ENCODE assay signal across 16 mouse cellular contexts in the genomic region with DNA sequence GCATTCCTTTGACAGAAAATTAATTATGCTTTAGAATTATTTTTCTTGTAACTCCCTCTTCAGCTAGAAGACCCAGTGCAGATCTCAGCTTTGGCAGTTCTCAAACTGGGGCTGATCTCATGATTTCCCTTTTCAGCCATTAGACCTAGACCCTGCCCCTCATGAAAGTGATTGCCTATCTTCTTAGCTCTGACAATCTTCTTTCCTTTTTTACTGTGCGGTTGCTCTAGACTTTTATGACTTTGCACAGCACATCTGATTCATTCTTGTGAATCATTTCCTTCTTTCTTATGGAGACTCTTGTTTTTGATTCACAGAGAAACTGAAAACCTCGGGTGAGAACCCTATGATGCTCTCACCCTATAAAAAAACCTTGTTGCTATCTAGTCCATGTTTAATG.
"Had no signal": no experiment of that assay in that cellular context is flagged by ENCODE, and none has a peak within 500 bp of the region (broad histone marks: within the 10 kb centered on the region; RNA-seq: fewer than 3 reads in every experiment).

No protein-coding gene starts in this region.

- H3K4me3 ChIP-seq: neural tube, embryonic 12.5 days; neural tube, embryonic 13.5 days; neural tube, embryonic 15.5 days; stomach, embryonic 15.5 days had no signal

- H3K27me3 ChIP-seq: neural tube, embryonic 12.5 days; neural tube, embryonic 13.5 days; neural tube, embryonic 15.5 days; stomach, embryonic 15.5 days had no signal

- DNase-seq: retina, postnatal 1 day; right cerebral cortex, adult 18-20 months; right cerebral cortex, postnatal 14 days; right cerebral cortex, postnatal 25 days; spleen, adult 18-20 months; thymus, adult 18-20 months; thymus, adult 2 months; thymus, postnatal 14 days; thymus, postnatal 25 days; thymus, postnatal 36 days; thymus, postnatal 4 days had no signal

- H3K4me2 ChIP-seq: neural tube, embryonic 12.5 days; neural tube, embryonic 13.5 days; neural tube, embryonic 15.5 days; stomach, embryonic 15.5 days had no signal

- H3K4me1 ChIP-seq: neural tube, embryonic 12.5 days; neural tube, embryonic 13.5 days; neural tube, embryonic 15.5 days; stomach, embryonic 15.5 days had no signal

- H3K9me3 ChIP-seq: neural tube, embryonic 12.5 days; neural tube, embryonic 13.5 days; neural tube, embryonic 15.5 days; stomach, embryonic 15.5 days had no signal

- H3K27ac ChIP-seq: neural tube, embryonic 12.5 days; neural tube, embryonic 13.5 days; neural tube, embryonic 15.5 days; stomach, embryonic 15.5 days; stomach, postnatal 0 days had no signal

- H3K9ac ChIP-seq: neural tube, embryonic 12.5 days; neural tube, embryonic 13.5 days; neural tube, embryonic 15.5 days; stomach, embryonic 15.5 days had no signal

- H3K36me3 ChIP-seq: neural tube, embryonic 12.5 days; neural tube, embryonic 13.5 days; neural tube, embryonic 15.5 days; stomach, embryonic 15.5 days had no signal
